Mouse (Mus musculus): ENCODE measurements around the gene Smim8. TPM values are rescaled to one million over a fixed set of nuclear protein-coding genes. Genes with fewer than 3 reads are reported as not detected.
"Not testable (repeated sequence)": the region's sequence is repeated elsewhere in the genome, so short reads cannot be mapped to it uniquely, and the experiment has no call there.

Smim8 gene
- total RNA-seq (2015), result 21.0 and 32.8 TPM in 2 replicates
- 15.6 and 17.4 TPM in 2 replicates for total RNA-seq (2017)

DNA sequence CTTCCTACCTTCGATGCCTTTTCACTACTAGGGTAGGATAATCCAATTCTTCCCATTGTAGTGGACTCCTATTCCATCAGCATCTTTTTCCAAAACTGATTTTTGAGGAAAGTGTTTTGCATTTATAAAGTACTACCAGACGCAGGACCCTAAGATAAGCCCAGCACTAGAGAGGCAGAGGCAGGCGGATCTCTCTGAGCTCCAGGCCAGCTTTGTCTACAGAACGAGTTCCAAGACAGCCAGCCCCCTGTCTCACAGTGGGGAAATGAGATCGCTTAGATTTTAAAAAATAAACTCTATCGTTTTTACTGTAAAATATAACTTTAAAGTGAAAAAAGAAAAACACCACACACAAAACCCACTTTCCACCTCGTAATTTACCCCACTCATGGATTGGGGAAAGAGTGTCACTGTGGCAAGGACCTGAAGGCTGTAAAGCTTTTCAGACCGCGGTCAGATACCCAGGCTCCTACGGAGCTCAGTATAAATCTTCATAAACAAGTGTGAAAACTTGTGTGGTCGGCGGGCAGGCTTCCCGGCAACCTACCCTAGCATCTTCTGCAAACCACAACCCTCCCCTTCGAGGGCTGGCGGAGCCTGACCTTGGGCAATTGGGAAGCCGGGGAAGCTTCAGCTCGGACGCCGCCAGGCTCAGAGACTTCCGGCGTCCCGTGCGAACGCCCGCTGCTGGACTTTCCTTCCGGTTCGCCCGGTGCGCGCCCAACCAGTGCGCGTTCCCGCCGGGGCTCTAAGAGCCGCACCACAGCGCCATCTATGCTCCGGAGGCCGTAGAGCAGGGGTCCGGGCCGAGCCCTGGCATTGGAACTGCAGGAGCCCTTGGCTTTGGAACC is at the start of gene Smim8:
TSS of gene Smim8 (minus strand) at position 747 of the 851 bp plus-strand sequence.
- ATAC-seq (replicated peaks; ENCODE audit: poor library complexity), result peak; percentile 98

DNA sequence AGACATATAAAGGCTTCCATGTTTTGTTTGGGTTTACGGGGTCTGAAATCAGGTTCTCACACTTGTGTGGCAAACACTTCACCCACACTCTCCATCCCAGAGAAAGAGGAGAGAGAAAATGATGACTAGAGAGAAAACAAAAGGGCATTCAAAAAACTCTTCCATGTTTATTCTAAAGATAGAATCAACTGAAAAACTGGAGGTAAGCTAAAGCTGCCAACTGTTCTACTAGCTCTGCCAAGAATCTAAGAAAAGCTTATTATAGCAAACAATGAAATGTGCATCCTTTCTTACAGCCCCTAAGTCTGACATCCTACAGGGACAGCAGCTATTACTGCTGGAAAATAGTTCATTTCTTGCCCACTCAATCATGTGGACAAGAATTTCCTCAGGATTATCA is 45.7 kb upstream of the Smim8 start:
- ATAC-seq (replicated peaks; ENCODE audit: poor library complexity), result no peak

DNA sequence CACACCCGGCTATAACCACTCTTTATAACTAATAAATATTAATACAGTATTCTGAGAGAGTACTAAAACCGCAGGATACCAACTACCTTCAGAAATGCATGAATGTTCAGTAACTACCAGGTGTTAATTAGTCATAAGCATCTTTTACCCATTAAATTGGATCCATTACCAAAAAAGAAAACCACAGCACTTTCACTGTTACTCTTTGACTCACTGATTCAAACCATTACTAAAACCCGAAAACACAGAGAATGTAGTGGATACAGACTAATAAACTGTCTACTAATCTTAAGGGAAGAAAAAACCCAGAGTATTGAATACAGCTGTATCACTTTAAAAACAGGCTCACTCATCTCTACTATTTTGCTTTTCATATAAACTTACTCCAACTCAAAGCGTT is 41.7 kb upstream of the Smim8 start:
- no peak for ATAC-seq (replicated peaks; ENCODE audit: poor library complexity)

DNA sequence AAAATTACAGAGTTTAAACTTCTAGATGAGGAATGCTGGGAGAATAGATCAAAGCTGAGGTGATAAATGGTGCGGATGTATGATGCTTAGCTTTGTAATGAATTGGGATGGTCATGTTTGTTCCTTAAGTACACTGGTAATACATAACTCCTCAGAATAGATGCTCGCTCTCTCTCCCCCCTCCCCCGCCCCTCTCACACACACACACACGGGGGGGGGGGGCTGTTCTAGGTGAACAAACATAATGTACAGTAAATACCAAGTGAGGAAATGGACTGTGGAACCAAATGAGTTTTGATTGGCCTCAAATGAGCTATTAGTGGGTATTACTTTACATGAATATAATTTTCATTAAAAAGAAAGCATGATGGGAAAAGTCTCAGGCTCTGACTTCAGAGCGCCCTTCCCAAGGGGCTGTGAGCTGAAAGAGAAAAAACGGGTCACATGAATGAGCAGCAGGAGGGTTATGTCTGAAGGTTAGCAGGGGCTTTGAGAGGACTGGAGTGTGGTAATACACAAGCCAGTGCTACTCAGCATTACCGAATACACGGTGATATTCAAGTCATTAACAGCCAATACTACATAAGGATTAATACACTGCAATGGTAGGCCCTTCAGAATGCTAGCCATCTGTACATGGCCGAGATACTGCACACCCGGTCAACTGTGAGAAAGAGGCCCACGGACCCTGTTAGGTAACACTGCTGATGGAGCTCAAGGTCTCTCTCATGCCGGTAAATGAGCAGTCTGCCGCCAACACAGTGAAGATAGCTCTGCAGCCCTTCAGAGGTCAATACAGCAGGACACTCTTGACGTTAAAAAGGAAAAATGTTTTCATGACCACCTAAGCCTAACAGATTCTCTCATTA is 23.2 kb upstream of the Smim8 start:
- no peak for ATAC-seq (replicated peaks; ENCODE audit: poor library complexity)

DNA sequence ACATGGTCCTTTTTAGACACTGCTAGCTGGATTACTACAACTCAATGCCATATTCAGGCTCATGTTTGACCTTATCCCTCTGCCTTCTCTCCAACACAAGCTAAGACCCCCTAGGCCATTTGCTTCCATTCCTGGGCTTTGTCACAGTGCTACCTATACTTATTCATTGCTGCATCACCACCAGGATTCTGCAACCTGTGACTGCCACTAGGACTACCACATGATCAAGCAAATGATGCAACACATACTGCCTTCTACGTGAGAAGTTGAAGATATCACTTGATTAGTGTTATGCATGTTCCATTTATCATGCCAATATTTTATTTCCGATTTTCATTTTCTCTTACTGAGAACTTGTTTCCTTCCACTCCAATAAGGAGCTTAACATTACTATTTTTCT is 19.8 kb upstream of the Smim8 start:
- ATAC-seq (replicated peaks; ENCODE audit: poor library complexity), result peak; percentile 61

DNA sequence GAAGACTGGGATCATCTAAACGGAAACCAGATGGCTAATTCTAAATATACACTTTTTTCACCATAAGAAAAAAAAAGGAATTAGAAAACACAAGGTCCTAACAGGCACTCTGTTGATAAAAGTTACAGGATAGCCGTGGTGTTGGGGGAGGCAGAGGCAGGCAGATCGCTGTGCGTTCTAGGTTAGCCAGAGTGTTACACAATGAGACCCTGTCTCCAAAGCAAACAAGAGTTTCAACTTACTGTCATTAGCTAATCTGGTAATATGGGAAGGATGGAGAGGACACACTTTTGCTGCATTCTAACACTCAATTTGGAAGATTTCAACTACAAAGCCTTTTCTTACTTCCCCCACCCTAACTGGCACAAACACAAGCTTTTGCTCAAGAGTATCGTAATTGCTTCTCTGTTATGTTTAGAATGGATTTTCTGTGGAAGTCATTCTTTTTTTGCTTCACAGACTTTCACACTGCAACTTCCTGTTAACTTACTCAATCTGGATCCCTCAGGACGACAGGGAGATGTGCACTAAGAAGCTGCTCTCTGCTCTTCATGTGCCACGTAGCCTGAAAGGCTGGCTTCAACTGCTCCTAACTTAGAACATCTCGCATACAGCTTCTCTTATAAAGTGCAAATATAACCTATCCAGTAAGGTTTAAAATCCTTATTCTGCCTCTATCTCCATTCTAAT is 19.2 kb upstream of the Smim8 start:
- peak; percentile 64 for ATAC-seq (replicated peaks; ENCODE audit: poor library complexity)

DNA sequence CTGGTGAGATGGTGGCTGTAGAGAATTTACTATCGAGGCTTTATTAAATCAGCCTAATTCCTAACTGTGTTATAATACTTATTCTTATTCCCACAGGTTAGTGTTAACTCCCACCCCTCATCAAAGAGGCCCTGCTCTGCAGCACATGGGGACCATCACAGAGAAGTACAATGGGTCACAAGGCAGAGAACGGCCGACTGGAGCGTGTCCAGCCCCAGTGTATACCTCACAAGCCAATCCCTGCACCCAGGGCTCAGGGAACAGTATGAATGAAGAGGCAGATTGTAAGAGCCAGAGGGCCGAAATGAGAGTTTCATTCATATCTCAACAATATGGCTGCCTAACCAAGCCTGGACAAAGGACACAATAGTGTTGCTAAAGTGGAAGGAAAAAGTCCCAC is 18.1 kb upstream of the Smim8 start:
- no peak for ATAC-seq (replicated peaks; ENCODE audit: poor library complexity)

DNA sequence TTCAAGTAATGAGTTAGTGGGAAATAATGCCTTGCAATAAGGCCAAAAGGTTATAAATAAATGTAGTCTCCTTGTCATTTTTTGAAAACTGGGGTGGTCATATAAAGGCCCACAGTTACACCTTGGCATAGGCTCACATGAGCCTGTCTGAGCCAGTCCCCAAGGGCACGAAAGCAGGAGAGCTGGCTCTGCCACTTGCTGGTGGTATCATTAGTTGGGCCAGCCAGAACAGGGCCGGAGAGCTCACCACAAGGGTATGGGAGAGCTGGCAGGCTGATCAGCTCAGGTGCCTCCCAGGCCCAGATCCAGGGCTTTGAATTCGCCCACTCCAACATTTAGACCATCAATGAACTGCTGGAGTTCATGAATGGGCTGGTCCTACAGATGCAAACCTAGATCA is 8.3 kb upstream of the Smim8 start:
- no peak for ATAC-seq (replicated peaks; ENCODE audit: poor library complexity)

DNA sequence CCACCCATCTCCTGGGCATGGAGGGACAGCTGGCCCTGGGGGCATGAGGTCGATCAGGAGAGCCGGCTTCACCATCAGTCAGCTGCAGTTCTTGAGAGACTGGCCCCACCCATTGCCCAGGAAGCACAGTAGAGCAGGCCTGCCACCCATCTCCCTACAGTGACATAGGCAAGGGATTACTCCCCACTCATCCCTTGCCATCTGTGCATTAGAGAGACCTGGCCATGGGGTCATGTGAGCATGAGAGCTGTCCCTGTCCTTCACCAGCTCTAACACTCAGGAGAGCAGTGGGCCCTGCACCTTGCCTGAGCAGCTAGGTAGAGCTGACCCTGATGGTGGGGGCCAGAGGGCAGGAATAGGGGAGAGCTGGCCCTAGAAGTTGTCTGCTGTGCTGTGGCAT is 7.4 kb upstream of the Smim8 start:
- ATAC-seq (replicated peaks; ENCODE audit: poor library complexity), result no peak

DNA sequence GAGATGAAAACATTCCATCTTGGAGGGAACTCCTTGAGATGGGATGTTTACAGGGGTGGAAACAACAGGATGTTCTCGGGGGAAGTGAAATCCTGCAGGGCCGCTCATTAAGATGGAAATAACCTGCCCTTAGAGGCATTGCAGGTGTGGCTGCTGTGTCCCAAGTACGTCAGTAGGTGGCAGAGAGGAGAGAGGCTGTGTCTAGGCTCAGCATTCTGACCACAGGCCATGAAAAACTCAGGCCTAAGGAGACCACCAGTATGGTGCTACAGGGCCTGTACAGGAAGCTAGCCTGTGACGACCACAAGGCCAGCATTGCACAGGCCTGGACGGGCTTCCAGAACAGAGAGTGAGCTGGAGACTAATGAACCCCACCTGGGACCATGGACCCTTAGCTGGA is 6.6 kb upstream of the Smim8 start:
- ATAC-seq (replicated peaks; ENCODE audit: poor library complexity), result peak; percentile 49

DNA sequence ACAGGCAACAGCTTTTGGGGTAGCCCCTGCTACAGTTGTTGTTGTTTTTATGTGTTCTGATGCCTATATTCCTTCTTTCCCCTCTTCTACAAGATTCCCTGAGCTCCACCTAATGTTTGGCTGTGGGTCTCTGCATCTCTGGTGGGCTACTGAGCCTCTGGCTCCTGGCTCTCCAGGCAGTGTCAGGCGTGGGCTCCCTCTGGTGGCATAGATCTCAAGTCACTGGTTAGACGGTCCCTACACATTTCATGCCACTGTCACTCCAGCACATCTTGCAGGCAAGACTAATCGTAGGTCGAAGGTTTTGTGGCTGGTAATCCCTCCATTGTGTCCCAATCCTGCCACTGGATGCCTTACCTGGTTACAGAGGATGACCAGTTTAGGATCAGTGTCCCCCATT is 4.5 kb upstream of the Smim8 start:
- ATAC-seq (replicated peaks; ENCODE audit: poor library complexity), result no peak; the same call in 1 of the 2 replicates

DNA sequence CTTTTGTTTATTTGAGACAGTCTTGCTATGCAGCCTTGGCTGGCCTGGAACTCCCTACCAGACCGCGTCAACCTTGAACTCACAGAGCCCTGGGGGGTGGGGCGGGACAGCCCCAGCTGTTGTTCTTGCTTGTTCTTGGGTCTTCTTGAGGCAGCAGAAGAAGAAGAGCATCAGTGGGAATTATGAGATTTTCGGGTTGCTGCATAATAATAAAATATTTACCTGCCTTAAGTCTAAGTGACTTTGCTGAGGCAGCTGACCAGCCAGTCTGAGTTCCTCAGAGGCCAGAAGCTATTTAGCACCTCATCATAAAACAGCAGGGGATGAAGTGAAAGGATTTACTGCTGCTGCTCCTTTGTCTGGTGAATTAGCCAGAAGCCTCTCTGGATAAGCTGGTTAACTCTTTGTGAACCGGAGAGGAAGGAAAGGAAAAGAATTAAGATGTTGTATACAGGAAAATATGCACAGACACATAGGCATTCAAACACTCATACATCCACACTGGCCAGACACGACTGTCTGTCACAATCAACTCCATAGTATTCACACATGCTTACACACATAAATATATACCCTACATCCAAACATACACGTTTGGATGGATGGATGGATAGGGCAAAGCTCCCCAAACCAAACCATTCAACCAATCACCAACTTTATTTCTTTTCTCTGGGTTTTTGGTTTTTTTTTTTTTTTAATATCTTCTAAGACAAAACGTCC is 6.4 kb downstream of the Smim8 start:
- ATAC-seq (replicated peaks; ENCODE audit: poor library complexity), result no peak

DNA sequence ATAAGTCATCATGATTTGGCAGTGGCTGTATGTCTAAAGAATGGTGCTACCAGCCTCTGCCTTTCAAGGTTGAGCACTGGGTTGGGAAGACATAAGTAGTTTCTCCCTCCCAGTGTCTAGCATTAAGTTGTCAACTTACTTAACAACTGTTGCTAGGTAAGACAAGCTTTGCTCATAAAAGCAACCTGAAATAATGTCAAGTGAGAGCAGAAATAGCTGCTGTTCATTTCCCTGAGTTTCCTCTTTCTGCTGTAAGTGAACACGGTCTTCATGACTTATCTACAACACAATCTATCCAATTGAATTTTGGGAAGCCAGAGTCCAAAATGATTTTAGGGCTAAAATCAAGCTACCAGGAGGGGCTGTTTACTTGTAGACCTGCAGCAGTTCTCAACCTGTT is 22.1 kb downstream of the Smim8 start, which contains the start of gene Gm136:
TSS of gene Gm136 (minus strand) at position 101 of the 400 bp plus-strand sequence.
- no peak for ATAC-seq (replicated peaks; ENCODE audit: poor library complexity)

DNA sequence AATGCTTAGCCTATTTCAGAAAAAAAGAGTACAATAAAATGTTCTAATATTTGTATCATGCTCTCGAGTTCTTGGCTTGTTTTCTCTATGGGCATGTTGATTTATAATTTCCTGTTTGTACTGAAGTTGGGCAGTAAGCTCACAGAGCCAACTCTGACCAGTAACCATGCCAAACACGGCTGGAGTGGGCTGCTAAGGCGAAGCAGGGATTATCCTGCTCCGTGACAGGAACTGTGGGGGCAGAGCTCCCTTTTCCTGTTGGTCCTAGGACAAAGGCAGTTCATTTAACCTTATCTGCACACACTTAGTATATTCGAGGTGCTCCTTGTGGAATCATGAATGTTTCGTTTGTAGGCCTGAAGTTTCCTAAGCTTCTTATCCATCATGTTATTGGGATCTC is 29.0 kb downstream of the Smim8 start:
- ATAC-seq (replicated peaks; ENCODE audit: poor library complexity), result no peak

DNA sequence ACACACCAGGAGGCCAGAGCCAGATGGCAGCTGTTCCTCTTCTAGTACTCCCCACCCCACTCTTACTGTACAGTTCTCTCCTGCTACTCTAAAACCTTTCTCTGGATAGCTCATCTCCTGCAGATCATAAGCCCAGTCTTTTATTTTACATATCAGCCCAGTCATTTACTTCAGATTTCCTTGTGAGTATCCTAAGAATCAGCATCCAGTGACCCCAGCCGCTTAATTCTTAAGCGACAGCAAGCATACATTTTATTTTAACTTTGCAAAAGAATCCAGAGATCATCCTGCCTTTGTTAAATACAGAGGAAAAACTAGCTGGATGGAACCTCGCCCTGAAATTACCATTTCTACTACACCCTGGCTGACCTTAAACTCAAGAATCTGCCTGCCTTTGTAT is 43.8 kb downstream of the Smim8 start:
- ATAC-seq (replicated peaks; ENCODE audit: poor library complexity), result no peak

DNA sequence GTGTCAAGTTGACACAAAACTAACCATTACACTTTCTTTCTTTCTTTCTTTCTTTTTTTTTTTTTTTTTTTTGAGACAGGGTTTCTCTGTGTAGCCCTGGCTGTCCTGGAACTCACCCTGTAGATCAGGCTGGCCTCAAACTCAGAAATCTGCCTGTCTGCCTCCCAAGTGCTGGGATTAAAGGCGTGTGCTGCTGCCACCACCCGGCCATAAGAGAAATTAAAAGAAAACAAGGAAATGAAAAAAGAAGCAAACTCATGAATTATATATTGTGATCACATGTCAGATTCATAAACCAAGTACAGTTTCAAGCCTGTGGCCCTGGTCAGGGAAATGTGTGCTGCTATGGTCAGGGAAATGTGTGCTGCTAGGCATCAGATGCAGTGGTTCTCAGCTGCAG is 44.8 kb downstream of the Smim8 start:
- peak; percentile 49 for ATAC-seq (replicated peaks; ENCODE audit: poor library complexity)

DNA sequence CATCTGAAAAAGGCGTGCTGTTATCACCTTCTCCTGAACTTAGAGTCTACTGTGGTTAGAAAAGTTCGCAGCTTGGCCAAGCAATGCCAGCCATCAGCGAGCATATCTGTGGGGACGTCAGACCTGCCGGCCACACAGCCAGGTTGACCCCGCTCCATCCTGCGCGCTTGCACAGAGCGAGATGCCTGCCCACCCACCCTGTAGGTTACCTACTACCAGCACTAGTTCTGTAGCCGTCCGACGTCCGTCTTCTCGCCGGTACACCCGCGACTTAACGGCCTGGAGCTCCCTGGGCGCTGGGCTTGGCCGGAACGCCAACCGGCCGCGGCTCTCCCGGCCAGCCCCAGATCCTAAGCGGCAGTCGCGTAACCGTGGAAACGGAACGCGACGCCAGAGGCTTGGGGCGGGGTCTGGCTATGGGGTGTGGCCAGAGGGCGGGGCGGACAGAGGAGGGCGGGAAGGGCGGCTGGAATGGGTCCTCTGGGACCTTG is 48.3 kb downstream of the Smim8 start, which contains the start of gene Cfap206:
TSS of gene Cfap206 (minus strand) at position 356 of the 491 bp plus-strand sequence.
- peak; percentile 99 for ATAC-seq (replicated peaks; ENCODE audit: poor library complexity)

DNA sequence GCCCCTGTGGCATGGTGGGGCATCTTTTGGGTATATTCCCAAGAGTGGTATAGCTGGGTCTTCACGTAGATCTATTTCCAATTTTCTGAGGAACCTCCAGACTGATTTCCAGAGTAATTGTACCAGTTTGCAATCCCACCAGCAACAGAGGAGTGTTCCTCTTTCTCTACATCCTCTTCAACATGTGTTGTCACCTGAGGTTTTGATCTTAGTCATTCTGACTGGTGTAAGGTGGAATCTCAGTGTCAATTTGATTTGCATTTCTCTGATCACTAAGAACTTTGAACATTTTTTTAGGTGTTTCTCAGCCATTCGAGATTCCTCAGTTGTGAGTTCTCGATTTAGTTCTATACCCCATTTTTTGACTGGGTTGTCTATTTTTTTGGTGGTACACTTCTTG is 52.5 kb downstream of the Smim8 start:
- ATAC-seq (replicated peaks; ENCODE audit: poor library complexity), result not testable (repeated sequence)

DNA sequence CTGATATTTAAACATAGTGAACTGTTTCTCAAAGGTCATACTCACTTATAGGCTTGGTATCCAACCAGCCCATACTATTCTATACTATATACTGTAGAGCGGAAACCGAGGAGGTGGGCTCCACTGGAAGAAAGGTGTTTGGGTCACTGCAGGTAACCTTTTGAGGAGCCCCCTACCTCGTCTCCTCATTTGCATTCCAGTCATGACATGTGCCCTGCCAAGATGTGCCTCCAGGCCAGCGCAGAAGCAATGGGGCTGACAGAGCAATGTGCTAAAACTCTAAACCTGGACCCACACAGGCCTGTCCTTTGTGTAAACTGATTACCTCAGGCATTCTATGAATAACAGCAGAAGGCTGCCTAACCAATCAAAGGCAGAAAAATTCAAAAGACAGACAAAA is 53.9 kb downstream of the Smim8 start:
- no peak for ATAC-seq (replicated peaks; ENCODE audit: poor library complexity)

DNA sequence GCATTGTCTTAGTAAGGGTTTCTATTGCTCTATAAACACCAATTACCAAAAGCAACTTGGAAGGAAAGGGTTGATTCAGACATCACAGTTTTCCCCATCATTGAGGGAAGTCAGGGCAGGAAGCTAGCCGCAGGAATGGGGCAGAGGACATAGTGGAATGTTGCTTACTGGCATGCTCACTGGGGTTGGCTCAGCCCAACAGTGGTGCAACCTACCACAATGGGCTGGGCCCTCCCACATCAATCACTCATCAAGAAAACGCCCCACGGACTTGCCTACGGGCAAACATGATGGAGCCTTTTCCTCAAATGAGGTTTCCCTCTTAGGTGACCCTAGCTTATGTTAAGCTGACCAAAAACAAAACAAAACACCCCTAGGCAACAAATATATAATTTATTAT is 55.0 kb downstream of the Smim8 start:
- ATAC-seq (replicated peaks; ENCODE audit: poor library complexity), result no peak

Data from megakaryocyte progenitor cell, adult 5-6 weeks (primary cell).